Mouse (Mus musculus): ENCODE measurements around the gene Sptb.

DNA sequence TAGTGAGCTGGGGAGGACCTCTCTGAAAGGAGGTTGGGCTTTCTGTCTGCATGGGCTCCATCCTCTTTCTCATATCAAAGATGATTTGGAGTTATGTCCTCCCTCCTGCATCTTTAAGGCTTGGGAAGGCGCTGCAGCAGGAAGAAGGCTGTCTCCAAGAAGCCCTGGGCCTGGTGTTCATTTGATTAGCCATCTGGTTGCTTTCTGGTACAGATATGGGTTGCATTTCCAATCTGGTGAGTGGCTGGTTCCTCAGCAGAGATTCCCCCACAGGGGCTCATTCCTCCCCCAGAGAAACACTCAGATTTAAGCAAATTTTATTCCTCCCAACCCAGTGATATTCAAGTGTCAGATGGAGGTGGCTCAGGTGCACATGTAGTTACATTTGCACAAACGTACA lies 114.5 kb downstream of the Sptb start:
- no peak for TF ChIP-seq CTCF (IDR thresholded peaks at IDR 0.05 in 2 of 3, conservative IDR thresholded peaks at IDR 0.05 in 1 of 3; ENCODE audit: control insufficient read depth in 1 of 3, insufficient read depth in 1 of 3, low read depth in 2 of 3, low read length in 3 of 3, poor library complexity in 1 of 3, severe bottlenecking in 1 of 3)
- TF ChIP-seq MAX (IDR thresholded peaks at IDR 0.05; ENCODE audit: low read length) = no peak
- no peak for TF ChIP-seq RAD21 (IDR thresholded peaks at IDR 0.05; ENCODE audit: low read depth, low read length)
- no peak for TF ChIP-seq EP300 (IDR thresholded peaks at IDR 0.05; ENCODE audit: low read depth in 1 of 2, low read length in 2 of 2)
- TF ChIP-seq MXI1 (IDR thresholded peaks at IDR 0.05; ENCODE audit: low read depth, low read length) = no peak
- no peak for TF ChIP-seq GATA1 (IDR thresholded peaks at IDR 0.05; ENCODE audit: low read depth, low read length)
- TF ChIP-seq E2F4 (IDR thresholded peaks at IDR 0.05; ENCODE audit: borderline replicate concordance, low read depth, low read length) = no peak

Data from MEL (cell line).